Mouse (Mus musculus) ovary, postnatal 10 days (tissue): ENCODE data around the gene Mto1.
"Not testable (repeated sequence)": the region's sequence is repeated elsewhere in the genome, so short reads cannot be mapped to it uniquely, and the experiment has no call there.

Source experiments
- DNase-seq: peaks from one replicate; pipeline ENCODE4 v3.0.0; 2022; ENCODE audit warnings: low spot score

The Mto1 gene

DNA sequence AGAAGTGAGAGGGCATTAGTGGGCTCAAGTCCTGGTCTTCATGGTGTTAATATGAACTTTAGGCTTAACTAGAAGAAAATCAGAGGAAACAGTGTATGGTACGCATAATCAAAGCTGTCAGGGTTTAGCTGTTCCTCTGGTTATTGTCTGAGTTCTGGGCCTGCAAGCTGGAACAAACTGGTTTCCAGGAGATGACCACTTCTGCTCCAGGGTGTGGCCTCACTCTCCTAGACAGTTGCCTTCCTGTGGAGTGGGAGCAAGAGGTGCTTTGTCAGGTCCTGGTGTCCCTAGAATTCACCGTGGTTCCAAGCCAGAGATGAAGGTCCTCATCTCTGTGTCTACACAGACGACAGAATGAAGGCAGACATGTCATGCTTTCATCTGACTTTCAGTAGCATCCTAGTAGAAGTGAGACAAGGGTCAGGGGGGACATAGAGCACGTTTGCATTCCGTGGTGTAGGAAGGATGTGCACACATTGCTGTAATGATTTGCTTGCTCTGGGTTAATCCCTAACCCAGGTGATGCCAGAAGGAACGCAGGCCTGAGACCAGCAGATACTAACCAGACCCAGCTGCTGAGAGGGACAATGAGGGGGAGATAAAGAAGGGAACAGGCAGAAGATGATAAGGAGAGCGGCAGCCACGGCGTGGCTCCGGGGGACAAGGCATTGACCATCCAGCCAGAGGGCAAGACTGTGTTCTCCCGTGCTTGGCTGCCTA is 58.2 kb downstream of the Mto1 start:
- no peak for DNase-seq

DNA sequence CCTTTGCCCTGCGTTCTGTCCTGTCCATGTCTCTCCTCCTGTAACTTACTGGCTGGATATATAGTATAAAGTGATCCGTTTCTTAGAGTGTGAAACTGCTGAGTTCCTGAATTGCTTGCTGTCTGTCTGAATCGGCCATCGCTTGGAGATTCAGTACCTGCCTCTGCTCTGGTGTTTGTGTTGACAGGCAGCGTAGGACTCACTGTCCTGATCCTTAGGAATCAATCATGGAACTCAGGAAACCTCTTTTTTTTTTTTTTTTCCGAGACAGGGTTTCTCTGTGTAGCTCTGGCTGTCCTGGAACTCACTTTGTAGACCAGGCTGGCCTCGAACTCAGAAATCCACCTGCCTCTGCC is 58.7 kb downstream of the Mto1 start:
- no peak for DNase-seq

DNA sequence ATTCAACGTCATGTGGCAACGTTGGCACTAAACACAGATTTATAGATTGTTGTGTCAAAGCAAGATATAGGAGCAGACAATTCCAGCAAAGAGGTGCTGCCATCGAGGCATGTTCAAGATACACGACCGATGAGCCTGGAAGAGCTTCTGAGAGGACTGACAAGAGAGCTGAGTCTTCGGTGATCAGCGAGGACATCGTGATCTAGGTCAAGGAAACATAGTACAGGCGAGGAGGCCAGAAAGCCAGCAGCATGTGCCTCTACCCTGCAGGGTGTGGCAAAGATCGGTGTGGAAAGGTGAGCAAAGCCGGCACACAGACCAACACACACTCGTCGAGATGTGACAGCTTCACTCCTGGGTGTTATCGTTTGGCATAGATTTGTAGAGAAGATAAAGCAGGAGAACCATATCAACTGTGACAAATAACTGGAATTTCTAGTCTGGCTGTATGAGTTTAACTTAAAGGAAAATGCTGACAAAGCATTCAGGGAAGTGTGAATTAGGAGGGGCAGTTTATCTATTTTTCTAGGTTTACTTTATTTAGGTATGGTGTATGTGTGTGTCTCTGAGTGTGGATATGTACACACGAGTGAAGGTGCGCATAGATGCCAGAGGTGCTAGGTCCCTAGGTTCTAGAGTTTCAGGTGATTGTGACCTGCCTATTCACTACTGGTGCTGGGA is 60.2 kb downstream of the Mto1 start:
- no peak for DNase-seq

DNA sequence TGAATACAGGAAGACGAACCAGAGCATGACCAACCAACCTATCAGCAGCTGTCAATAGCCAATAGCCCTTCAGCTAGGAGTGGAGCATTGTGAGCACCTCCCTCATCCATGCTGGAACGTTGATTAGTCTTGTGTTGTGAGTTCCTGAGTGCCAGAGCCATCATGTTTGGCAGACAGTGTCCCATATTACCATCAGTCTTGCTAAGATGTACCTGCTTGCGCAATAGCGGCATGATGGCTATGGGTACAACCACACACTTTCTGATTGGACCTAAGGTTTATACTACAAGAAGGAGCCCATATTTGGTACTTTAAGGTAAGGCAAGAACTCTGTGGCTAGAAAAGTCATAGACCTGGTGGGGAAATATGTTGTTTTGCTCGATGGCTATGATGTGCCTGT is 63.7 kb downstream of the Mto1 start:
- no peak for DNase-seq

DNA sequence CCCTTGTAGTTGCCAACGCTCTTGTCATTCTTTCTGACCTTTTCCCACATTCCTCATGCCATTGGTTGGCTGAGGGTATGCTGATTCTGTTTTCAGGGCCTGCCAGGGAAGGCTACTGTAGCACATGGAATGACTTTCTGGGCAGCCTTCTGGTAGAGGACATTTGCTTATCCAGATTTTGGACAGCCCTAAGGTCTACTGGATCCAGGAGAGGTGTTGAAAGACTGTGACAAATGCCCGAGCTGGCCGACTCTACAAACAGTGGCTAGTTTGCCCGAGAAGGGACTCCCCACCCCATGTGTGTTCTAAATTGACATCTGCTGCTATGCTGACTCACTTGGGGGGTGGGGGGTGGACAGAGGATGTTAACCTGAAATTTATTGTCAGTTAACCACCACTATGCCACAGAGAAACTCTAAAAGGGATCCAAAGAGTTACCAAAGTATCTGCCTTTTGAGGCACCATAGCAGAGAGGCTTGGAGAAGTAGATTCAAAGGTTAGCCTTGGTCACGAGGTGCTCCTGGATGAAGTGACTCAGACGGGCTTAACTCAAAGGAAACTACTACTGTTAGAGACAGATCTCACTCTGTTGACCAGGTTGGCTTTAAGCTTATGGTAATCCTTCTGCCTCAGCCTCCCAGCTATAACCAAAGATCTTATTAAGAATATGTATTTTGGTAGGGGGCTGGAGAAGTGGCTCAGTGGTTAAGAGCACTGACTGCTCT is 65.9 kb downstream of the Mto1 start:
- DNase-seq, result no peak

DNA sequence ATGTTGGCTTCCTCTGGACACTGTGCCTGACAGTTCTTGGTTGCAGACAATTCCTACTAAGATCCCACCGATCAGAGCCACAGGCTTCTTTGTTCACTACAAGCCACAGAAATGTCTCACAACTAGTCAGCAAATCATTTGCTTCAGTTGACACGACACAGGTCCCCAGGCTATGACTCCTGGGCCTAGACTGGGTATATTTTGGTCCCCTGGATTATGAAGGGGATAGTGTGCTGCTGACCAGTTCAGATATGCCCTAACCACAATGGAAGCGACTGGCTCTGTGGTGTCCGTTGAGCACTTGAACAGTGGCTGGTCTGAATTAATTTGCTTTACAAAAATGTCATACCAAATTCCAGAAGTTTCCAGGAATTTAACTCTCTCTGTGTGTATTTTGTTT is 66.7 kb downstream of the Mto1 start:
- DNase-seq, result no peak

DNA sequence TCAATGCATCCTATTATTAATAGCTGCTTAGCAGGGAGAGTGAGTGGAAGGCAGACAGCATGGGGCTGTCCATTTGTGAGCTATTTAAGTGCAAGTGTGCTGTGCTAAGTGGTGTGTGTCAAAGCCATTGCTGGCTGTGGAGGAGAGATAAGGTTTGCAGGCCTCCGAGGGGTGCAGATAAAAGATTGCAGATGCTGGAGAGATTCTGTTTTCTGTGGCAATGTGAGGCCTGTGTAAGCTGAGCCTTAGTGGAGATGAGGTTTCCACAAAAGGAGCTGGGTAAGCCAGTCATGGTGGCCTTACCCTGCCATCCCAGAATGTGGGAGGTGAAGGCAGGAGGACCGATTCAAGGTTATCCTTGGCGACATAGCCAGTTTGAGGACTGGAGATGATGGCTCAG is 68.1 kb downstream of the Mto1 start:
- no peak for DNase-seq

DNA sequence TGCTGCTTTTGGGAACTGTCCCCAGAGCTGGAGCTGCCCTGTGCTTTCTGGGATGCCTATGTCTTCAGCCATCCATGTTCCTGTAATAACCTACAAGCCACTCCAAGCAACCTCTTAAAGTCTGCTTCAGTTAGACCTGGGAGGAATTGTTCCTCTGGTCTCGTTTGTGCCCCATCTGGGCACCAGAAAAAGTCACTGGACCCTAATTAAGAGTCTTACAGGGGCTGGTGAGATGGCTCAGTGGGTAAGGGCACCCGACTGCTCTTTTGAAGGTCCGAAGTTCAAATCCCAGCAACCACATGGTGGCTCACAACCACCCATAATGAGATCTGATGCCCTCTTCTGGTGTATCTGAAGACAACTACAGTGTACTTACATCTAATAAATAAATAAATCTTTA is 69.2 kb downstream of the Mto1 start:
- not testable (repeated sequence) for DNase-seq

DNA sequence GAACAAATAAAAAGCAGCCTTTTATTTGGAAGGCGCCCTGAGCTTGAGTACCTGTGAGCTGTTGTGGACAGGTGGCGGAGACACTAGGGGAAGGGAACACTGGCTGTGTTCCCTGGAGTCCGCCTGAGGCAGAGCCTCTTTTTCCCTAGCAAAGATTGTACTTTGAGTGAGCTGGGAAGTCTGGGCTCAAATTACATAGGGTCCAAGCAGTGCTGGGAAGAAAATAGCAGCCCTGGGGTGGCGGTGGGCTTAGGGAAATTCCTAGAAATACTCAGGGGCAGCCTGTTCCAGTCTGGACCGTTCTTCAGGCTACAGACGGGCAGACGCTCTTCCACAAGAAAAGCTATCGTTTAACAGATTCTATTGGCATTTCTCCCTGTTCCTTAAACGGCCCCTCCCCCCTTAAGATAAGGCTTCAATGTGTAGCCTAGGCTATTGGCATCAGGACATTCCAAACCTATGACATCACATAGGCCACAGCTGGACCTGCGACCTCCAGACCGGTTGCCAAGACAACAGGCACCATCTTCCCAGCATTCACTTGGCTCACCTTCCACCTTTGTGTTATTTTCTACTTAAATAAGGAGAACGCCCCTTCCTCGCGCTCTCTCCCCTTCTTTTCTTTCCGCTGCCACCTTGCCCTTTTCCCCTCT is 72.2 kb downstream of the Mto1 start:
- DNase-seq, result no peak

DNA sequence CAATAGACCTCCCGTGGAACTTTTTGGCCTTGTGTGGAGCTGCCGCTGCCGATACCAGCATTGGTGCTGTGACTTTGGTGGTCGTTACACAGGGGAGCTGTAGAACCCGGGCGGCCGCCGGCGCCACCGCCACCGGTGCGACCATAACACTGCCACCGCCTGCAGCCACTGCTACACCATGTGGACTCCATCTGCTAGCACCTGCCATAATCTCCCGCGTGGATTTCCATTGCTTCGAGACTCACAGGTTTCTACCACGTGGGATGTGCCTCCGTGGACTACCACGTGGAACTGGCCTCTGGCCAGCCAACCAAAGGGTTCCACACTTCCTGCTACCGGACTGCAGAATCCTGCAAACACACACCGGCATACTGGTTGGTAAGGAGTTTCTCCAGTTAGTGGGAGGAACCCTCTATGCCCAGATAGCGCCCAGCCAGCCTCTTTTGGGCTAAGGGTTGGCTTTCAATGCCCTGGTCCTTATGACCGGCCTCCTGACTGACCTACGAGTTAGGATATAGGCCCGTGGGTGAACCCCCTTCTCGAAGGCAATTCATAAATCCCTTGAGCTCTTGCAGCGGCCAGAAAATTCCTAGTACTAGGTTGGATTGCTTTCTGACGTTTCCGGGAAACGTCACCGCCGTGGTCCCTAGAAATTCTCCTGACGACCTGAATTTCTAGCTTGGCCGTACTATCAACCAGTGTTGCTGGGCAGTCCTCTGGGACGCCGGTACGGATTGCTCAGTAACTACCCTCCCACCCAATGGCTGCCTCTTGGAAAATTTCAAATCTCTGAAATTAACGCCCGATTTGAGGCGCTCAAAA is 73.0 kb downstream of the Mto1 start:
- no peak for DNase-seq

DNA sequence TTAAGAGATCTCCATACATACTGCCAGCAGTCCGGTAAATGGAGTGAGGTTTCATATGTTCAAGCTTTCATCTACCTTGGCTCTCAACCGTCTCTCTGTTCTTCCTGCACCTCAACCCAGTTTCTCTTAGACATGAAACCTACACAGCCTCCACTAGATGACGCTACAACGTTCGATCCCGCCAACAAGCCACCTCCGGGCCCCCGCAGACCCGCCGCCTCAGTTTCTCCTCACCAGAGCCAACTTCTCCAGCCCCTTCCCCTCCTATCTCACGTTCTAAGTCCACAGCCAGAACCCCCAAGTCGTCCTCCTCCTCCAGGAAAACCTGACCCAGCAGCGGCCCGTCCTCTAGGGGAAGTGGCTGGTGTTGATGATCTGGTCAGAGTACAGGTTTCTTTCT is 73.7 kb downstream of the Mto1 start:
- no peak for DNase-seq
